Mouse (Mus musculus) thymus, postnatal 36 days (tissue): ENCODE measurements around the gene Mypn.
A peak's percentile ranks its signal among the peaks of the same experiment; 100 is the strongest.

Experiments used
- DNase-seq, 2 experiments: peaks; one replicate each; pipeline ENCODE4 v3.0.0; 2022; ENCODE audit warnings: mixed read lengths in 2 of 2

Gene Mypn

GRCm38 (mm10) chr10:63153563-63153962 lies 50.2 kb downstream of the Mypn start:
- DNase-seq = peak; percentile 50 to 59

- no peak for DNase-seq
Measured at GRCm38 (mm10) chr10:63152358-63152757, 51.4 kb downstream of the Mypn start.

GRCm38 (mm10) chr10:63142660-63143059 lies 61.1 kb downstream of the Mypn start:
- no peak for DNase-seq

GRCm38 (mm10) chr10:63136436-63136835 lies 67.3 kb downstream of the Mypn start:
- no peak for DNase-seq

GRCm38 (mm10) chr10:63135680-63136079 lies 68.1 kb downstream of the Mypn start:
- DNase-seq = no peak

- no peak for DNase-seq
Measured at GRCm38 (mm10) chr10:63133326-63133725, 70.4 kb downstream of the Mypn start.

GRCm38 (mm10) chr10:63132356-63132755 lies 71.4 kb downstream of the Mypn start:
- no peak for DNase-seq

- no peak for DNase-seq
Measured at GRCm38 (mm10) chr10:63130500-63130899, 73.3 kb downstream of the Mypn start.

GRCm38 (mm10) chr10:63128256-63128655 lies 75.5 kb downstream of the Mypn start:
- DNase-seq = no peak

- DNase-seq = no peak
Measured at GRCm38 (mm10) chr10:63127156-63127555, 76.6 kb downstream of the Mypn start.

GRCm38 (mm10) chr10:63126116-63126515 lies 77.6 kb downstream of the Mypn start:
- DNase-seq = no peak

GRCm38 (mm10) chr10:63125343-63125742 lies 78.4 kb downstream of the Mypn start:
- no peak for DNase-seq

GRCm38 (mm10) chr10:63124016-63124415 lies 79.7 kb downstream of the Mypn start:
- DNase-seq = no peak

- no peak for DNase-seq
Measured at GRCm38 (mm10) chr10:63123141-63123540, 80.6 kb downstream of the Mypn start.

- no peak for DNase-seq
Measured at GRCm38 (mm10) chr10:63122516-63122915, 81.2 kb downstream of the Mypn start.

GRCm38 (mm10) chr10:63121961-63122360 lies 81.8 kb downstream of the Mypn start:
- no peak for DNase-seq

- no peak for DNase-seq
Measured at GRCm38 (mm10) chr10:63119916-63120315, 83.8 kb downstream of the Mypn start.

- DNase-seq = no peak
Measured at GRCm38 (mm10) chr10:63117583-63117982, 86.2 kb downstream of the Mypn start.

GRCm38 (mm10) chr10:63116376-63116775 lies 87.4 kb downstream of the Mypn start:
- no peak for DNase-seq

GRCm38 (mm10) chr10:63115881-63116280 lies 87.9 kb downstream of the Mypn start:
- no peak for DNase-seq

- no peak for DNase-seq
Measured at GRCm38 (mm10) chr10:63113716-63114360, 89.9 kb downstream of the Mypn start.

- DNase-seq = no peak
Measured at GRCm38 (mm10) chr10:63113027-63113604, 90.6 kb downstream of the Mypn start.

GRCm38 (mm10) chr10:63100657-63101056 lies 103.1 kb downstream of the Mypn start:
- no peak for DNase-seq

GRCm38 (mm10) chr10:63099941-63100562 lies 103.7 kb downstream of the Mypn start:
- peak in 1 of 2 experiments; percentile 33 for DNase-seq
